Mouse (Mus musculus): ENCODE results near the gene Shcbp1l.
"Not testable (repeated sequence)": the region's sequence is repeated elsewhere in the genome, so short reads cannot be mapped to it uniquely, and the experiment has no call there.

Shcbp1l gene

DNA sequence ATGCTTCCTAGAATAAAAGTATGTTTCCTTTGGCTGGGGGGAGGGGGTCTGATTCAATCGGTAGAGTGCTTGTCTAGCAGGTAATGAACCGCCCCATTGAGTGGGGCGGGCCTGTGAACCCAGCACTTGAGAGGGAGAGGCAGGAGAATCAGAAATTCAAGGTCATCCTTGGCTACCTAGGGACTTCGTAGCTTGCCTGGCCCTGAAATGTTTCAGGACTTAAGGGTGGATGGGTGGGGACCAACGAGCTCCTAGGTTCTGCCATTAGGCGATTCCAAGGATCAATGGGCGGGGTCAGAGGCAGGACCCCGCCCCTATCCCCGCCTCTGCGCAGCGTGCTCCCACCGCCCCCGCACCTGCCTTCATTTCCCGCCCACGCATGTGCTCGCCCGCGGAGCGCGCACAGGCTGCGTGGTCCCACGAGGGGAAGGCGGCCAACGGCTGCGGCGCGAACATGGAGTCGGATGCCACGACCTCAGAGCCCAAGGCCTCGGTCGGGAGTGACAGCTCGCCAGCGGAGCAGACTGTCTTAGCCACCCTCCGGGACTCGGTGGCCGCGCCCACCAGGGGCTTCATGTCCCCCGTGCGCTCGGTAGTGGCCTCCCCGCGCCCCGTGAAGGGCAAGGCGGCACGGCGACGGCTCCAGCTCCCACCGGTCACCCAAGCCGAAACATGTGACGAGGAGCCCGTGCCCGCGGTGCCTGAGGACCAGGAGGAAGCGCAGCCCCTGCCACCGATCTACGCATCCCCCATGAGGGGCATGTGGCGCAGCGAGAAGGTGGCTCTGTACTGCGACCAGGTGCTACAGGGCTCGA lies at the start of gene Shcbp1l:
Gene Shcbp1l, plus strand, starts transcription at position 393 of the 815 bp plus-strand sequence.
- DNase-seq (ENCODE audit: low read depth) = no peak

GRCm38 (mm10) chr1:153376446-153376845 lies 48.5 kb upstream of the Shcbp1l start:
- no peak for DNase-seq (ENCODE audit: low read depth)

DNA sequence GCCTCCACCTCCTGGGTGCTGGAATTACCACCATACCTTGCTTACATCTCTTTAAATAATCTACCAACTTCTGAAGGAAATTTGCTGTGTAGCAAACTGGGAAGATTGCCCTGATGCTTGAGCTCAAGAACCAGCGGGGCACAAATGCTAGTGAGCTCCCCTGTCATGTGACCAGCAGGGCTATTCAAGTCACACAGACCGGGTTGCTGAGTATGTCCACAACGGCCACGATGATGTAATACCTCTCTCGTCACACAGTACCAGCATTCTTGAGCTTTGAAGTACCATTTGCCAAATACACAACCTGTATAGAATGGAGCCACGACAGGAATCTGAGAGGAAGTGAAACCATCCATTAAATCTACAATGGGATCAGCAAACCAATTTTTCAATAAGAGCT lies 46.4 kb upstream of the Shcbp1l start:
- no peak for DNase-seq (ENCODE audit: low read depth)

DNA sequence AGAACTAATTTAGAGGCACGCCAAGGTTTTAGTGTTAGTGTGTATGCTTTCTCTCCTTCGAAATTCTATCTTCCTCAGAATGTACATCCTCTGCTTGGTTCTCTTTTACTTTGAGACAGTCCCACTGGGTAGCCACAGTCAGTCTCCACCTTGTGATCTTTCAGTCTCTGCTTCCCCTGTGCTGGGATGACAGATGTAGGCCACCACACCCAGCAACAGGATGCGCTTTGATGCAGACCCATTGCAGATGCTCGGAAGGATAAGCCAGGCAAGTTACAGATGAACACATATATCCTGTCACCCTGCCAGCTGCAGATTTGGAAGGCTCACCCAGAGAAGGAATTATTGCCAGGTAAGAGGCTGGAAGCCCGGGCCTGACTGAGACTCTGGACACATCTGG lies 45.1 kb upstream of the Shcbp1l start:
- DNase-seq (ENCODE audit: low read depth) = no peak

GRCm38 (mm10) chr1:153380746-153381282 lies 44.1 kb upstream of the Shcbp1l start:
- DNase-seq (ENCODE audit: low read depth) = no peak

DNA sequence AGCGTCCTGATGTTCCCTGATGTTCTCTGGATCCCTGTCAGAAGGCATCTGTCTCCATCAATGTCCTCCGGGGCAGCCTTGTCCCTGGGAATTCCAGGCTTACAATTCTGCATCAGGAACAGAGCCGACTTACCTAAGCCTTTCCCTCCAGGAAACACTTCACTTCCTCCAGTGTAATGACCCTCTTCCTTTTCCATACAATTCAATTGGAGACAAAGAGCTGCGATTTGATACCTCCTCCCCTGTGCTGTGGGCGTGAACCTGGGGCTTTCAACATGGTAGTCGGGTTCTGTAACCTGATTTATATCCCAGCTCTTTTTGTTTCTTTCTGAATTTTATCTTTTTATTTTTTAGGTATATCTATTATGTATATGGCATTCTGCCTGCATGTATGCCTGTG lies 39.9 kb upstream of the Shcbp1l start:
- DNase-seq (ENCODE audit: low read depth) = no peak

DNA sequence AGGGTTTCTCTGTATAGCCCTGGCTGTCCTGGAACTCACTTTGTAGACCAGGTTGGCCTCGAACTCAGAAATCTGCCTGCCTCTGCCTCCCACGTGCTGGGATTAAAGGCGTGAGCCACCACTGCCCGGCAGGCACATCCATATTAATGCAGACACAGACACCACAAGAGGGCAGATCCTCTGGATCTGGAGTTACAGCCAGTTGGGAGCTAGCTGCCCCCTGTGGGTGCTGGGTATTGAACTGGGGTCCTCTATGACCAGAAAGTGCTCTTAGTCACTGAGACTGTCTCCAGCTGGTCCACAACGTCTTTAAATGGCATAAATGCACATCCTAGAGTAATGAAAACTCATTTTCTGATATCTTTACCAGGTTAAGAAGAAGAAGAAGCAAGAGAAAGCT lies 39.3 kb upstream of the Shcbp1l start:
- not testable (repeated sequence) for DNase-seq (ENCODE audit: low read depth)

DNA sequence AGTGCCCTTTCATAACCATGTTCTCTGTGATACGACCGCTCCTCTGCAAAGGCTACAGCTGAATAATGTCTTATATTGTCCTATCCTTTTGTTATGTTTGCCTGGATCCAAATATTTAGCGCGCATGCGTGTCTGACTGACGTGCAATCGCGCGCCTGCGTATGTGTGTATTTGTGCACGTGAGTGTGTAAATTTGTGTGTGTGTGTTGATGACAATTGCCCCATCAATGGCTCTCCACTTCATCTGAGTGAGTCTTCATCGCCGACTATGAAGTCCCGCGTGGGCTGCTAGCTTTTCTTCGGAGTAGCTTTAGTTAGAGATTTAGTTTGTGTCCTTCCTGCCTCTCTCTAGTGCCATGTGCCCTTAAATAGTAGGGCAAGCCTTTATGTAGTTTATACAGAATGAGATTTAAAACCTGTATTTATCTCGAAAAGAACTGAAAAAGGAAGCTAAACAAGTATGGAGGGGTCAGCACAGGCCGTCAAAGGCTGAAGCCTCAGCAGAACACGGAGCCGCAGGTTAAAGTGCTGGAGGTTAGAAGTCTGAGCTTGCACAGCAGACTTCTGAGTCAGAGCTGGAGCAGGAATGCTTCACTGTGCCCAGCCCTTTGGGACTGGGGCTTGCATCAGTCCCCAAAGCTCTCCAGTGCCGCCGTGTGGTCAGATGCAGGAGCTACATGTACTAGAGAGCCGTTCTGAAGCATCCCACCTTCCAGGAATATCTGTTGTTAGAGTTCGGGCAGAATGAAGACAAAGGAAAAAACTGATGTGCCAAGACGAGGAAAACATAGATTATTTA lies 38.5 kb upstream of the Shcbp1l start:
- DNase-seq (ENCODE audit: low read depth) = peak; percentile 68

GRCm38 (mm10) chr1:153395706-153396105 lies 29.3 kb upstream of the Shcbp1l start:
- not testable (repeated sequence) for DNase-seq (ENCODE audit: low read depth)

GRCm38 (mm10) chr1:153401765-153402164 lies 23.2 kb upstream of the Shcbp1l start:
- DNase-seq (ENCODE audit: low read depth) = peak; percentile 70

DNA sequence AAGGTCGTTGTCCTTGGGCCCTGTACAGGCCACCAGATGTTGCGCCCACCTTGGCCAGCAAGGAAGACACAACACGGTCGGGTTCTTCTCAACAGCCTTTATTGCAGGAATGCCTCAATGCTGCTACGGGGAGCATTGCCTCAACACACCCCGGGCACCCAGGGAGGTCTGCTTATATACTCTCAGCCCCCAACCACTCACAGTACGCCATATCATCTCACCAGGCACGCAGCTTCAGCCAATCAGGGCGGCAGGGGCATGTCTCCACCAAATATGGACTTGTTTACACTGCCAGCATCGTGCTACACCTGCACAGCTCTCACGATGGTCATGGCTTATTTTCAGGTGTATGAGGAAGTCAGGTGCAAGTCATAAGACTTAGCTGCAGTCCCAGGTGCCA lies 17.3 kb upstream of the Shcbp1l start:
- not testable (repeated sequence) for DNase-seq (ENCODE audit: low read depth)

- not testable (repeated sequence) for DNase-seq (ENCODE audit: low read depth)
Measured at GRCm38 (mm10) chr1:153408296-153408695, 16.7 kb upstream of the Shcbp1l start.

DNA sequence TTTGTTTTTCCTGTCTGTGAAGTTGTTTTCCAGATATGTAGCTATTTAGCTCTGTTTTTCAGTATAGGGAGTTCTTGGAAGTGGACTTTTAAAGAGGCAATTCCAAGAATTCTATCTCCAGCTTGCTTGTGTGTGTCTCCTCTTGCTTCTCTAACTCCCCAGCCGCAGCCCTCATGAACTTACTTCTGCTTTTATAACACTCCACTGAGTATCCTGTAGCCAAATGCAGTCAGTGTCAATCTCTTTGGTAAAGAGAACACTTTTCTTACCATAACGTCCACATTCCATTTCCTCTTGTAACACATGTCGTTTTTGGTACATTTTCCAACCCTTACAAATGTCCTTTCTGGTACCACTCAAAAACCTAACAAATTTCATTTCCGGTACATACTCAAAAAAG lies 14.0 kb upstream of the Shcbp1l start:
- not testable (repeated sequence) for DNase-seq (ENCODE audit: low read depth)

- no peak for DNase-seq (ENCODE audit: low read depth)
Measured at GRCm38 (mm10) chr1:153411723-153412122, 13.2 kb upstream of the Shcbp1l start.

DNA sequence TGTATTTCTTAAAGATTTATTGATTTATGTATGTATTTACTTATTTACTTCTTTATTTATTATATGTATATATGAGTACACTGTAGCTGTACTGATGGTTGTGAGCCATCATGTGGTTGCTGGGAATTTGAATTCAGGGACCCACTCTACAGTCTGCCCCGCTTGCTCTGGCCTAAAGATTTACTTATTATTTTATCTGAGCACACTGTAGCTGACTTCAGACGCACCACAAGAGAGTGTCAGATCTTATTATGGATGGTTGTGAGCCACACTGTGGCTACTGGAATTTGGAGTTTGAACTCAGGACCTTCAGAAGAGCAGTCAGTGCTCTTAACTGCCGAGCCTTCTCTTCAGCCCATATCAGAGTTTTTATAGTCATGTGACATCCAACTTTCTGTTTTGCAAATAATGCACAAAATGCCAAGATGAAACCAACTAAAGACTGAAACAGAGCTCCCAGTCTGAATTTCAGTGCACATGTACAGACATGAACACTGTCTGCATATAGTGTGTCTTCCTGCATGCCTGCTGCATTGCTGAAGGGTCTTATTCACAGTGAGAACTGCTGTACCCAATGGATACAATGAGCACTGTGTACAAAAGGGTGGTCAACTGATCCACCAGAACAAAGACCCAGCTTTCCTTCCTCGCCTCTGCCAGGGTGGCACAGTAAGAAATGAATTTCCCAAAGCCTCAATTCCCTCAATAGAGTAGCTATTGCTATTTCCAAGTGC lies 12.1 kb upstream of the Shcbp1l start:
- not testable (repeated sequence) for DNase-seq (ENCODE audit: low read depth)

DNA sequence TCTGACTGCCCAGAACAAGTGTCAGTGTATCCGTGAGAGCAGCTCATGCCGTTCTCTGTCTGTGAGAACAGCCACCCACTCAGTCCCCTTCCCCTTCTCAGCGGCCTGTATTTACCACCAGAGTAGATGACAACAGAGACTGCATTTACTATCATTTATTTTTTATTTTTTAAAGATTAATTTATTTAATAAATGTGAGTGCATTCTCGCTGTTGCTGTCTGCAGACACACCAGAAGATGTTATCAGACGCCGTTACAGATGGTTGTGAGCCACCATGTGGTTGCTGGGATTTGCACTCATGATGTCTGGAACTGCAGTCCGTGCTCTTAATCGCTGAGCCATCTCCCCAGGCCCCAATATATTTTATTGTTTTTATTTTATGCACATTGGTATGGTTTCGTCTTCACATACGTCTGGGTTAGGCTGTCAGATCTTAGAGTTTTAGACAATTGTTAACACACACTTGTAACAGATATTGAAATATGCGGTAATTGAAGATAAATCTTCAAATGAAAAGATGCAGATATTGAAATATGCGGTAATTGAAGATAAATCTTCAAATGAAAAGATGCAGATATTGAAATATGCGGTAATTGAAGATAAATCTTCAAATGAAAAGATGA lies 11.5 kb upstream of the Shcbp1l start:
- not testable (repeated sequence) for DNase-seq (ENCODE audit: low read depth)

GRCm38 (mm10) chr1:153414114-153414723 lies 10.7 kb upstream of the Shcbp1l start:
- not testable (repeated sequence) for DNase-seq (ENCODE audit: low read depth)

DNA sequence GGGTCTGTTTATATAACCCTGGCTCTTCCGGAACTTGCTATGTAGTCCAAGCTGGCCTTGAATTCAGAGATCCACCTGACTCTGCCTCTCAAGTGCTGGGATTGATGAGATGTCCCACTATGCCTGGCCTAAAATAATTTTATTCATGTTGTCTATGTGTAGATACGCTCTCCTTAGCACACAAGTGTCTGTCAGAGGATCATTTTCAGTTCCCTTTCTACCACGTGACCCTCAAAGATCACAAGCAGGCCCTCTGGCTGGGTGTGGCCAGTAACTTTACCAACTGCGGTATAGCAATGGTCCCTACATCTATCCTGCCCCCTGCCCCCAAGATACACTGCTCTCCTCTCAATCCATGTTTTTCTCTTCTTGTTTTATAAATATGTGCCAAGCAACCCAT lies 10.0 kb upstream of the Shcbp1l start:
- DNase-seq (ENCODE audit: low read depth) = no peak

DNA sequence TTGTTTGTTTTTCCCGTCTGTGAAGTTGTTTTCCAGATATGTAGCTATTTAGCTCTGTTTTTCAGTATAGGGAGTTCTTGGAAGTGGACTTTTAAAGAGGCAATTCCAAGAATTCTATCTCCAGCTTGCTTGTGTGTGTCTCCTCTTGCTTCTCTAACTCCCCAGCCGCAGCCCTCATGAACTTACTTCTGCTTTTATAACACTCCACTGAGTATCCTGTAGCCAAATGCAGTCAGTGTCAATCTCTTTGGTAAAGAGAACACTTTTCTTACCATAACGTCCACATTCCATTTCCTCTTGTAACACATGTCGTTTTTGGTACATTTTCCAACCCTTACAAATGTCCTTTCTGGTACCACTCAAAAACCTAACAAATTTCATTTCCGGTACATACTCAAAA lies 9.2 kb upstream of the Shcbp1l start:
- not testable (repeated sequence) for DNase-seq (ENCODE audit: low read depth)

DNA sequence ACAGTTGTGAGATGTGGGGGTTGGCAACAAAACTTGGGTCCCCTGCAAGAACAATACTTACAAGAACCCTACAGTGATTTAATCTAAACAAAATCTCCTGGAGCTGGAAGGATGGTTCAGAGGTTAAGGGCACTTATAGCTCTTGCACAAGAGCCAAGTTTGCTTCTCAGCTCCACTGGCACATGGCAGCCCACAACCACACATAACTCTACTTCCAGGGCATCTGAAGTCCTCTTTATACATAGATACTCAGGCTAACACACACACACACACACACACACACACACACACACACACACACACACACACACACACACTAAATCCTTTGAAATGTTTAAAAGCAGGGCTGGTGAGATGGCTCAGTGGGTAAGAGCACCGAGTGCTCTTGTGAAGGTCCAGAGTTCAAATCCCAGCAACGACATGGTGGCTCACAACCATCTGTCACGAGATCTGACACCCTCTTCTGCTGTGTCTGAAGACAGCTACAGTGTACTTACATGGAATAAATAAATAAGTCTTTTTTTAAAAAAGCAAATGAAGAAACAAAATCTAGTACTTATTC lies 8.6 kb upstream of the Shcbp1l start:
- not testable (repeated sequence) for DNase-seq (ENCODE audit: low read depth)

DNA sequence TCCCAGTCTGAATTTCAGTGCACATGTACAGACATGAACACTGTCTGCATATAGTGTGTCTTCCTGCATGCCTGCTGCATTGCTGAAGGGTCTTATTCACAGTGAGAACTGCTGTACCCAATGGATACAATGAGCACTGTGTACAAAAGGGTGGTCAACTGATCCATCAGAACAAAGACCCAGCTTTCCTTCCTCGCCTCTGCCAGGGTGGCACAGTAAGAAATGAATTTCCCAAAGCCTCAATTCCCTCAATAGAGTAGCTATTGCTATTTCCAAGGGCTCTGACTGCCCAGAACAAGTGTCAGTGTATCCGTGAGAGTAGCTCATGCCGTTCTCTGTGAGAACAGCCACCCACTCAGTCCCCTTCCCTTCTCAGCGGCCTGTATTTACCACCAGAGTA lies 7.2 kb upstream of the Shcbp1l start:
- not testable (repeated sequence) for DNase-seq (ENCODE audit: low read depth)

Data from fibroblast of lung, adult 2 months (primary cell).